Mouse (Mus musculus): ENCODE measurements around the gene Krt18. TPM values are rescaled to one million over a fixed set of nuclear protein-coding genes. Genes with fewer than 3 reads are reported as not detected.
A peak's percentile ranks its signal among the peaks of the same experiment; 100 is the strongest.

Gene Krt18
- polyA plus RNA-seq, 1 experiment from 2014 or later: 10.4 TPM

DNA sequence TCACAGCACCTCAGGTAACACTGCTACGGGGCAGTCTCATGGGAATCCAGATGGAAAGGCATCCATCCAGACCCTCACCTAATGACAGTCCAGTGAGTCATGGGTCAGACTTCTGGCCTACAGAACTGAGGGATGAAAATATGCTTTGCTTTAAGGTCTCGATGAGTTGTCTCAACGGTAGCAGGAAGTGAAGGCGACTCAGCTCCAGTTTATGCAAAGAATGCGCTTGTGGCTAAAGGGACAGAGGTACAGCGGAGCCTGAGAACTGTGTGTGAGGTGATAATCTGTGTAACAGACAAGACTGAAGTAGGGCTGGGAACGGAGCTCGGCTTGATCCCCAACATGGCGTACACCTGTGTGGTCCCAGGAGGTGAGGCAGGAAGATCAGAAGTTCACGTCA lies 17.7 kb downstream of the Krt18 start:
- no peaks in the 10 kb centered on the region for H3K27me3 ChIP-seq
- WGBS: 94% methylated on average over 10 of the region's 10 CpGs
- ATAC-seq (ENCODE audit: low FRiP score, low read depth): no peak
- H3K27ac ChIP-seq (replicated peaks): no peak overlapping the region
- no peak overlapping the region for H3K4me2 ChIP-seq
- H3K9me3 ChIP-seq: no peaks in the 10 kb centered on the region
- H3K4me3 ChIP-seq: no peak overlapping the region
- no peaks in the 10 kb centered on the region for H3K4me1 ChIP-seq (replicated peaks)
- H3K36me3 ChIP-seq: no peaks in the 10 kb centered on the region
- no peak overlapping the region for H3K9ac ChIP-seq

GRCm38 (mm10) chr15:102048006-102048405 lies 20.0 kb downstream of the Krt18 start:
- no peak for ATAC-seq (ENCODE audit: low FRiP score, low read depth)
- no peaks in the 10 kb centered on the region for H3K9me3 ChIP-seq
- no peaks in the 10 kb centered on the region for H3K36me3 ChIP-seq
- H3K4me2 ChIP-seq: no peak overlapping the region
- H3K4me1 ChIP-seq (replicated peaks): peaks cover 6% of the 10 kb centered on the region; the same call in 1 of the 2 replicates
- no peak overlapping the region for H3K27ac ChIP-seq (replicated peaks)
- WGBS: 85% methylated on average over 6 of the region's 6 CpGs
- H3K4me3 ChIP-seq: no peak overlapping the region
- no peaks in the 10 kb centered on the region for H3K27me3 ChIP-seq
- no peak overlapping the region for H3K9ac ChIP-seq

DNA sequence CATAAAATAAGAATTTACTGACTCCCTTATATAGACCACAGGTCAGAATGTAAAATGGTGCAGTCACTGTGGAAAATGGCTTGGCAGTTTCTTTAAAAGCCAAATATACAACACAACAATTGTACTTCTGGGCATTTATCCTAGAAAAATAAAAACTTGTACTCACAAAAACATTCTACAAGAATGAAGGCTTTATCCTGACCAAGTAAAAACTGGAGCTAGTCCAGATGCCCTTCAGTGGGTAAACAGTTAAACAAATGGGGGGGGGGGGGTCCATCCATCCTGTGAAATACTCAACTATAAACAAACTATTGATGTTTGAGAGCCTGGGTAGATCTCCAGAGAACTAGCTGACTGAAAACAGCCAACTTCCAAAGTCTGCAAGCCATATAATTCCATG lies 21.9 kb downstream of the Krt18 start:
- Histone ChIP-seq H3K9ac (no peak overlapping the region), H3K4me3 (no peak overlapping the region), H3K4me1 (replicated peaks) (peaks cover 6% of the 10 kb centered on the region; the same call in 1 of the 2 replicates), H3K9me3 (no peaks in the 10 kb centered on the region), H3K27me3 (no peaks in the 10 kb centered on the region), H3K27ac (replicated peaks) (no peak overlapping the region), H3K36me3 (no peaks in the 10 kb centered on the region), H3K4me2 (no peak overlapping the region)
- ATAC-seq (ENCODE audit: low FRiP score, low read depth): no peak

- H3K4me3 ChIP-seq: peak overlapping the region; percentile 59
- peak overlapping the region; percentile 81 for H3K27ac ChIP-seq (replicated peaks)
- H3K4me1 ChIP-seq (replicated peaks): peaks cover 6% of the 10 kb centered on the region; the same call in 1 of the 2 replicates
- WGBS: under 1% methylated on average over 26 of the region's 33 CpGs
- ATAC-seq (ENCODE audit: low FRiP score, low read depth): peak; percentile 84
- H3K36me3 ChIP-seq: no peaks in the 10 kb centered on the region
- peak overlapping the region; percentile 81 for H3K4me2 ChIP-seq
- H3K9me3 ChIP-seq: no peaks in the 10 kb centered on the region
- H3K9ac ChIP-seq: peak overlapping the region; percentile 63
- H3K27me3 ChIP-seq: no peaks in the 10 kb centered on the region
Observed at GRCm38 (mm10) chr15:102051920-102052683, 24.1 kb downstream of the Krt18 start.

GRCm38 (mm10) chr15:102056495-102057174 lies 28.7 kb downstream of the Krt18 start:
- no peak for ATAC-seq (ENCODE audit: low FRiP score, low read depth)
- no peak overlapping the region for H3K4me2 ChIP-seq
- H3K9ac ChIP-seq: no peak overlapping the region
- 87% methylated on average over 15 of the region's 15 CpGs for WGBS
- H3K27me3 ChIP-seq: no peaks in the 10 kb centered on the region
- H3K9me3 ChIP-seq: no peaks in the 10 kb centered on the region
- no peak overlapping the region for H3K27ac ChIP-seq (replicated peaks)
- peaks cover under 1% of the 10 kb centered on the region; the same call in 1 of the 2 replicates for H3K4me1 ChIP-seq (replicated peaks)
- no peak overlapping the region for H3K4me3 ChIP-seq
- no peaks in the 10 kb centered on the region for H3K36me3 ChIP-seq

- no peak overlapping the region for H3K4me2 ChIP-seq
- H3K4me3 ChIP-seq: no peak overlapping the region
- WGBS: 5% methylated on average over 20 of the region's 20 CpGs
- no peaks in the 10 kb centered on the region for H3K36me3 ChIP-seq
- H3K27me3 ChIP-seq: peaks cover 16% of the 10 kb centered on the region
- H3K9ac ChIP-seq: no peak overlapping the region
- ATAC-seq (ENCODE audit: low FRiP score, low read depth): peak; percentile 71
- peaks cover 4% of the 10 kb centered on the region; the same call in 1 of the 2 replicates for H3K4me1 ChIP-seq (replicated peaks)
- H3K27ac ChIP-seq (replicated peaks): no peak overlapping the region
- no peaks in the 10 kb centered on the region for H3K9me3 ChIP-seq
Observed at GRCm38 (mm10) chr15:102065661-102066325, 37.8 kb downstream of the Krt18 start.

DNA sequence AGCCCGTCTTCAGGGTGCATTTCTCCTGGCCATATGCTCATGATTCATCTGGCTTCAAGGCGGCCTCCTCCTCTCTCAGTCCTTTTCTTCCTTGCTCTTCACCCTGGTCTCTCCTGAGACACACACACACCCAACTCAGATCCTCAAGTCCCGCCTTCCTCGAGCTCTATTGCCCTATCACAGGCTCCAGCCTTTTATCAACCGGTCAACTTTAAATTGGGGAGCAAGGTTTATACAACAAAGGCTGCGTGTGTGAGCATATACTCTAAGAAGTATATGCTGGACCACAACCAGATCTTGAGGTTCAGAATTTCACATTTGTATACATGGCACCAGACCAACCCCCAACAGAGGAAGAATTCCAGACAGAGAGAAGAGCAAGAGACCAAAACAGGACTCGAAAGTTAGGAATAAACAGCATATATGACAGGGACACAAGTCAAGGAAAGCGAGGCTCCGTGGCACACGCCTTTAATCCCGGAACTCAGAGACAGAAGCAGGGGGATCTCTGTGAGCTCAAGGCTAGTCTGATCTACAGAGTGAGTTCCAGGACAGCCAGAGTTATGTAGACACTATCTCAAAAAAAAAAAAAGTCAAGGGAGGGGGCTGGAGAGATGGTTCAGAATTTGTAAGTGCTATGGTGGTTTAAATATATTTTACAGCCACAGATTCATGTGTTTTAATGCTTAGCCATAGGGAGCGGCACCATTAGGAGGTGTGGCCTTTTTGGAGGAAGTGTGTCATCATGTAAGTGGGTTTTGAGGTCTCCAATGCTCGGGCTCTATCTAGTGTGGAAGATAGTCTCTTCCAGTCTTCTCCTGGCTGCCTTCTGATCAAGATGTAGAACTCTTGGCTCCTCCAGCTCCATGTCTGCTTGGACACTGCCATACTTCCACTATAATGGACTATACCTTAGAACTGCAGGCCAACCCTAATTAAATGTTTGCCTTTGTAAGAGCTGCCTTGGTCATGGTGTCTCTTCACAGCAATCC lies 42.8 kb downstream of the Krt18 start:
- H3K4me3 ChIP-seq: no peak overlapping the region
- H3K9me3 ChIP-seq: no peaks in the 10 kb centered on the region
- H3K9ac ChIP-seq: no peak overlapping the region
- no peak for ATAC-seq (ENCODE audit: low FRiP score, low read depth)
- peaks cover 16% of the 10 kb centered on the region for H3K27me3 ChIP-seq
- WGBS: 78% methylated on average over 13 of the region's 13 CpGs
- H3K27ac ChIP-seq (replicated peaks): no peak overlapping the region
- H3K4me1 ChIP-seq (replicated peaks): peaks cover 20% of the 10 kb centered on the region
- H3K4me2 ChIP-seq: no peak overlapping the region
- H3K36me3 ChIP-seq: no peaks in the 10 kb centered on the region

DNA sequence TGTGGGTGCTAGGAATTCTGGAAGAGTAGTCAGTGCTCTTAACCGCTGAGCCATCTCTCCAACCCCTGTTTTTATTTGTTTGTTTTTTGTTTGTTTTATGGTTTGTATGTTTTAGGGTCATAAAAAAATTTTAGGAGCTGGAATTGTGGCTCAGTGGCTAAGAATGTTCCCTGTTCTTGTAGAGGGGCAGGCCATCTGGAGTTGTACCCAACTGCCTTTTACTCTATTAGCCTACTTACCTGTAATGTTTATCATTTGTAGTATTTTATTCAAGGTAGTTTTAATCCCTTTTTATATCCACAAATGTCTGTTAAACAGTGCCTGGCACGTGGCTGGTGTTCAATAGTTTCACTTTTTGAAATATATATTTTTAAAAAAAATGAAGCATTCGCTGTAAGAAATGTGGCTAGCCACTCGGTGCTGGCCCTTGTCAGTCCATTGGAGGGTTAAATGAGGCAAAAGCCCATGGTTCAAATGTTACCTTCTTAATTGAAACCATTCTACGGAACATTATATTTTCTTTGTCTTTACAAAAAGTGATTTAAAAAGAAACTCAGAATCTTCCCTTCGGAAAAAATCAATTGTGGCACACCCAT lies 45.1 kb downstream of the Krt18 start:
- Histone ChIP-seq H3K27ac (replicated peaks) (peak overlapping the region; percentile 95), H3K4me3 (peak overlapping the region; percentile 84), H3K4me1 (replicated peaks) (peaks cover 27% of the 10 kb centered on the region), H3K36me3 (no peaks in the 10 kb centered on the region), H3K4me2 (peak overlapping the region; percentile 61), H3K27me3 (peaks cover 3% of the 10 kb centered on the region; the same call in 1 of the 2 replicates), H3K9me3 (no peaks in the 10 kb centered on the region), H3K9ac (peak overlapping the region; percentile 43)
- 15% methylated on average over 6 of the region's 6 CpGs for WGBS
- ATAC-seq (ENCODE audit: low FRiP score, low read depth): peak; percentile 19

DNA sequence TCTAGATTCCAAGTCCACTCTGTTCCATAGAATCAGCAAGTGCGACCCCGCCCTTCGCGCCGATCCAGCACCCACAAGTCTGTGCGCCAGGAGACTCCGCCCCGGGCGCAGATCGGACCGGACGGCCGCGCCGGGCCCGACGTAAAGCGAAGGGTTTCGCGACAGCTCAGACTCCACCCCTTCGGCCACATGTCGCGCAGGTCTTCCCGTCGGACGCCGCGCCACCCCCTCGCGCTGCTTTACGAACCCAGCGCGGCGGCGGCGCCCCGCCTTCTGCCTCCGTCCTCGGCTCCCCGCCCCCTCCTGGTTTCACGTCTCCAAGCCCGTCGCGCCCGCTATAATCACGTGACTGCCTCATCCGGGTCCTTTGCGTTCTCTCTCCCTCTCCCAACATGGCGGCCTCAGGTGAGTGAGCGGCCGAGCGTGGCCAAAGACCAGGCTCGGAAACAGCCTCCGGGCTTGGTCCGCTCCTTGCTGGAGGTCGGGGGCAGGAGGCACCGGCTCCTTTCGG lies 45.6 kb downstream of the Krt18 start, which contains the start of gene Eif4b:
TSS of gene Eif4b (plus strand) at position 215 of the 511 bp plus-strand sequence.
- H3K4me1 ChIP-seq (replicated peaks): peaks cover 27% of the 10 kb centered on the region
- peak within 1 kb of the TSS; percentile 76 for H3K4me2 ChIP-seq
- peak within 1 kb of the TSS; percentile 84 for H3K4me3 ChIP-seq
- H3K36me3 ChIP-seq: no peaks in the 10 kb centered on the region
- peaks cover 3% of the 10 kb centered on the region; the same call in 1 of the 2 replicates for H3K27me3 ChIP-seq
- H3K9me3 ChIP-seq: no peaks in the 10 kb centered on the region
- peak within 1 kb of the TSS; percentile 95 for H3K27ac ChIP-seq (replicated peaks)
- WGBS: under 1% methylated on average over 58 of the region's 58 CpGs
- ATAC-seq (ENCODE audit: low FRiP score, low read depth): peak; percentile 96
- H3K9ac ChIP-seq: peak within 1 kb of the TSS; percentile 93

DNA sequence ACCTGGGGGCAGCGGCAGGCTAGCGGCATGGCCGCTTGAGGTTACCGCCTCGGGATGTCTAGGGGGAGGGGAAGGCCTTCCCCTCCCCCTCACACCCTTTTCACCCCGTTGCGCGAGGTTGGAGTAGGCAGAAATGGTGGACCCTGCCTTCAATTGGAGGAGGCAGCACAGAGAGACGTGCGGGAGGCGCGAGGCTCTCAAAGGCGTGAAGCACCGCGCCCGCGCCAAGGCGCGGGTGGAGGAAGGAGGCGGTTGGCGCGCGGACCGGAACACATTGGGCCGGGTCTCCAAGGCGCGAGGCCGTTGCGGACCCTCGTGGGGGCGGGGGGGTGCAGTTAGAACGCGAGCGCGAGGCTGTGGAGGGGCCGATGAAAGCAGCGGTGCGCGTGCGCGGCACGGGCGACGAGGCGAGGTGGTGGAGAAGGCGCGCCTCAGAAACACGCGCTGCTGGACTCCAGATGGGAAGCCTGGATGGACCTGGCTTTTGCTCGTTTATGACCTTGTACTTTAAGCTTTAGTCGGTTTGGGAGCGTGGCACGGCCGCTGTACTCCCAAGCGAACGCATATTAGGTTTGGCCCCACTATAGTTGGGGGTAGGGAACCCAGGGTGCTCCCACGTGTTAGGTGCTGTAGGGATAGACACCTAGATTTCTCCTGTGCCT lies 46.2 kb downstream of the Krt18 start:
- Histone ChIP-seq H3K9ac (peak overlapping the region; percentile 93), H3K36me3 (no peaks in the 10 kb centered on the region), H3K4me1 (replicated peaks) (peaks cover 27% of the 10 kb centered on the region), H3K27ac (replicated peaks) (peak overlapping the region; percentile 95), H3K27me3 (no peaks in the 10 kb centered on the region), H3K4me2 (peak overlapping the region; percentile 76), H3K9me3 (no peaks in the 10 kb centered on the region), H3K4me3 (peak overlapping the region; percentile 84)
- under 1% methylated on average over 53 of the region's 57 CpGs for WGBS
- peak; percentile 71 for ATAC-seq (ENCODE audit: low FRiP score, low read depth)
